Mouse (Mus musculus): ENCODE results near the gene Gm49403.
"Not testable (repeated sequence)": the region's sequence is repeated elsewhere in the genome, so short reads cannot be mapped to it uniquely, and the experiment has no call there.

GRCm38 (mm10) chr19:8870381-8870780 is 13.3 kb upstream of the Gm49403 start:
- TF ChIP-seq CTCF, EP300 (IDR thresholded peaks at IDR 0.05; ENCODE audit: low read depth): not testable (repeated sequence)

Measured in heart, postnatal 0 days (tissue).